Mouse (Mus musculus) right cerebral cortex, adult 18-20 months (tissue): ENCODE data around the gene Zfp874a.
"Not testable (repeated sequence)": the region's sequence is repeated elsewhere in the genome, so short reads cannot be mapped to it uniquely, and the experiment has no call there.

Experiments used
- DNase-seq: peaks from one replicate; pipeline ENCODE4 v3.0.0; 2022; ENCODE audit warnings: mixed read lengths

The Zfp874a gene

DNA sequence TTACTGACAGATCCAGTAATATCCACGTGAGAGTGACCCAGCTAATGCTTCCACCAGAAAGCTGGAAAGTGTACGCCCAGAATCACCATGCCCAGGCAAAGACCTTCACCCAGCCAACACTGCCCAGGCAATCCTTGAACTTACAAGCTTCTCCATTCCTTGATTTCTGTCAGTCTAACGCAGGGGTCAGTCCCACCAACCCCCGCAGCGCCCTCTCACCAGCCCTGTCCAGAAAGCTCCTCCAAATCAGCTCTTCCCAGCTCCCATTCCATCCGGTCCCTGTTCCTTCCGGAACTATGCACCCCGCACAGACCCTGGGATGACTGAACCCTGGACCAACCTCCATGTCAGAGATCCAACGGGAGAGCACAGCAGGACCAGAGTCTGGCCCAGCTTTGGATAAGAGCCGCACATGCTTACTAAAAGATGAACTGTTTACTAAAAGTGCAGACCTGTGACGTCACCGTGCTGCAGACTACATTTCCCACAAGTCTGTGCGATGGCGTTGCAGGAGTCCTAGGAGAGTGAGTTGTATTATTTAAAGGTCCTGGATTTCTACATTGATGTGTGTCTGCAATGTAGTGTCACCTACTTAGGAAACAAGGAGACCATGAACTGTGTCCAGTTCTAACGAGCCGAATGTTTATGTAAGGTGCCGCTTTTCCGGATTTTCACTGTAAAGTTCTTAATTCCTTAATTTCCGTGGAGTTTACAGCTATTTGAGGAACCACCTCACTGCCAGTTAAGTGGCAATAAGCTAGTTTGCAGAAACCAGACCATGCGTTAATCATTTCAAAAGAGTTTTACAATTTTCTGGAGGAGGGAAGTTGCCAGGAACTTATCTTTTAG, at the start of gene Zfp874a:
TSS of gene Zfp874a (minus strand) at position 453 of the 849 bp plus-strand sequence.
- peak; percentile 95 for DNase-seq

DNA sequence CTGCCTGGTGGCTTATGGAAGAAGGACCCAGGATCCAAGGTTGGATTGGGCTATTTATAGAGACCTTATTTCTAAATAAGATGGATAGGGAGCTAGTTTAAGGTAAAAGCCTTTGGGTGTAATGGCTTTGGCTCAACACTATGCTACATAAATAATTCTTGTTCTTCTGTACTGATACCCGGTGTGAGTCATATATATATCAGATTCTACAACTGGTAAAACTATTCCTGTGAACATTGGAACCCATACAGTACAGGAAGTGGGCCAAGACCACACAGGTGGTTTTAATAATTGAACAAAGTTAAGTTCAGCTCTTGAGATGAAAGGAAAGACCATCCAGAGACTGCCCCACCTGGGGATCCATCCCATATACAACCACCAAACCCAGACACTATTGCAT, 49.5 kb upstream of the Zfp874a start:
- DNase-seq, result no peak

DNA sequence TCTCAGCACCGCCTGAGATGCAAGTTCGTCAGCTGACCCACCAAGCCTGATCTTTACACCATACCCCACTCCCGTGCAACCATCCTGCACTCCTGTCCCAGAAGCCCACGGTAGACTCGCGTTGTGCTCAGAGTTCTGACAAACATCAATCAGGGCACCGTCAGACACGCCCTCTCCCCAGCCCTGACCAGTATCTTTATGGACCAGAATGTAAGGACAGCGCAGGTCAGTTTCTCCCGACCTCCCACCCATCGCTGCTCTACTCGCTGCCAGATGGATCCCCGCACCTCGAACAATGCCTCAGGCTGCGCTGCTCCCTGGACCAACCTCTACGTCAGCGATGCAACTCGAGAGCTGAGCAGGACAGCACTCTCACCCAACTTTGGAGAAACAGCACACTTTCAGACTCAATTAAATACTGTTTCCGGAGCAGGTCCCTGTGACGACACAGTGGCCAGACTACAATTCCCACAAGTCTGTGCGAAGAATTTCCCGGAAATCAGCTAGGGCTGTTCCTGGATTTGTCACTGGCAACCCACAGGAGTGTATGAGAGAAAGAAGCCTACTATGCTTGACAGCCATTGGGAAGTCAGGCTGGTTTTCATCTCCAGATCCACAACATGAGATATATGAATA, 48.8 kb upstream of the Zfp874a start, which contains the start of gene Zfp58:
TSS of gene Zfp58 (minus strand) at position 472 of the 636 bp plus-strand sequence.
- peak; percentile 92 for DNase-seq

DNA sequence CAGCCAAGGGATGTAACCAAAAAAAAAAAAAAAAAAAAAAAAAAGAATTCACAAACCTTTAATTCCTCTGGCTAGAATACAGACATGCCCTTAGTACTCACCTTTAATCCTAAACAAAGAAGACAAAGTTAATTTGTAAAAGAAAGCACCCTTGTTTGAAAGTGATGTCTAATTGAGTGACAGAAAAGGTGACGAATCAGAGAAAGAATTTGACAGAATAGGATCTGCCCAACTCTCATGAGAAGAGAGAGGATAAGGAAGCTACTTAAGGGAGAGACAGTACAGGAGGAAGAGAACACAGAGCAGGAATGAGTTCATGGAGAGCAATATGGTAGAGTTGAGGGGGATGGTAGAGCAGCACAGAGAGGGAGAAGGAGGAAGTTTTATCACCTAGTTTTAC, 44.2 kb upstream of the Zfp874a start:
- DNase-seq, result no peak

DNA sequence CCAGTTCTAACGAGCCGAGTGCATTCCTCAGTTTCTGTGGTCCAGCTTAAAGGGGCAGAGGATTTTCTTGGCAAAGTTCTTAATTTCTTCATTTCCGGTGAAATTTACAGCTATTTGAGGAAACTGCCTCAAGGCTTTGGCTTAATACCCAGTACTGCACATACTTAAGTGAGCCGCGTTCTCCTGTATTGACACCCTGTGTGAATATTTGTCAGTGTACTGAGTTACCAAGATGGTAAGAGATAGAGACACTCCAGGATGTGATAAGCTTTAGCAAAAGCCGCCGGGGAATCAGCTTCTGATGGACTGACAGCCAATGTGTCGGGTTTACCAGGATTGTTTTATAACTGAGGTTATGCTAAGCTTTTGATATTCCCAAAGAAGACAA, 33.0 kb upstream of the Zfp874a start:
- peak; percentile 6 for DNase-seq

DNA sequence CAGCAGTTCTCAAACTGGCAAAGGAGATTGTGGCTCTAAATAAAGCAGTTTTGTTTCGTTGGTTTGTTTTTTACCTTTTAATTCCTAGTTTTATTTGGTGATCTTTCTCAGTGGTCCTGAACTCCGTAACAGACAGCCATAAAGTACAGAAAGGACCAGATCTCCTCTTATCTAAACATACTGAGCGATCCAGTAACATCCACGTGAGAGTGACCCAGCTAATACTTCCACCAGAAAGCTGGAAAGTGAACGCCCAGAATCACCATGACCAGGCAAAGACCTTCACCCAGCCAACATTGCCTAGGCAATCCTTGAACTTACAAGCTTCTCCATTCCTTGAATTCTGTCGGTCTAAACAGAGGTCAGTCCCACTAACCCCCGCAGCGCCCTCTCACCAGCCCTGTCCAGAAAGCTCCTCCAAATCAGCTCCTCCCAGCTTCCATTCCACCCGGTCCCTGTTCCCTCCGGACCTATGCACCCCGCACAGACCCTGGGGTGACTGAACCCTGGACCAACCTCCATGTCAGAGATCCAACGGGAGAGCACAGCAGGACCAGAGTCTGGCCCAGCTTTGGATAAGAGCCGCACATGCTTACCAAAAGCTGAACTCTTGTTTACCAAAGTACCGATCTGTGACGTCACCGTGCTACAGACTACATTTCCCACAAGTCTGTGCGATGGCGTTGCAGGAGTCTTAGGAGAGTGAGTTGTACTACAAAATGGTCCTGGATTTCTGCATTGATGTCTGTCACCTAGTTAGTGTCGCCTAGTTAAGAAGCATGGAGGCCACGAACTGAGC, 32.4 kb upstream of the Zfp874a start, which contains the start of gene Zfp874b:
TSS of gene Zfp874b (minus strand) at position 634 of the 799 bp plus-strand sequence.
- DNase-seq, result peak; percentile 91

DNA sequence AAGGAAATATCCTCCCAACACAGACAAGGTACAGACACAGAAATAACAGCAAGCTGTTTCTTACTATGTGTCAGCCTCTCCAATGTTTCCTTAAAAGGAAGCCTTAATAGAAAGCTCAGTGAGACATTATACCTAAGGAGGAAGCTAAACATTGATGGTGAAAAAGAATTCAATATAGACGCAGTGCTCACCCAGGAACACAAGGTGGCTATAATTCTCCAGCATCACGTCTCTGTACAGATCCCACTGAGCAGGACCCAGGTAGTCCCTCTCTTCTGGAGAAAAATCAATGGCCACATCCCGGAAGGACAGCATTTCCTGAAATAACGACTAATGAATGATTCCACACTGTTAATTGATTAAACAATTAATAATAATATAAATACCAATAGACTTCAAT, 30.1 kb upstream of the Zfp874a start:
- no peak for DNase-seq

DNA sequence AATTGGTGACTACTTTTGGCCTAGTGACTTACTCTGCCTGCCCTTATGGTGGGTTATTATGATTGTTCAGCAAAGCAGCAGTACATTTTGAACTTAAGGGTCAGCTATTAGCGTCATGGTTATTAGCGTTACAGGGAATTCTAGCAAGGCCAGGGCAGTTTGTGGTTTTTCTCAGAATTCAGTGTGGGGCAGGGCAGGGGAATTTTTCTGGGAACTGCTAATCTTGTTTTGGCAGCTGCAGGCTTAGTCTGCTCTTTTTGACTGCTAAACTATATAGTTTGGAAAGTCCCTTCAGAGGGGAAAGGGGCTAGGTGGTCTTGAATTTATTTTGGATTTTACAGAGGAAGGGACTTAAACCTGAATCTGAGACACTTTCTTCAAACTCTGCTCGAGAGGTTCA, 17.9 kb upstream of the Zfp874a start:
- no peak for DNase-seq

DNA sequence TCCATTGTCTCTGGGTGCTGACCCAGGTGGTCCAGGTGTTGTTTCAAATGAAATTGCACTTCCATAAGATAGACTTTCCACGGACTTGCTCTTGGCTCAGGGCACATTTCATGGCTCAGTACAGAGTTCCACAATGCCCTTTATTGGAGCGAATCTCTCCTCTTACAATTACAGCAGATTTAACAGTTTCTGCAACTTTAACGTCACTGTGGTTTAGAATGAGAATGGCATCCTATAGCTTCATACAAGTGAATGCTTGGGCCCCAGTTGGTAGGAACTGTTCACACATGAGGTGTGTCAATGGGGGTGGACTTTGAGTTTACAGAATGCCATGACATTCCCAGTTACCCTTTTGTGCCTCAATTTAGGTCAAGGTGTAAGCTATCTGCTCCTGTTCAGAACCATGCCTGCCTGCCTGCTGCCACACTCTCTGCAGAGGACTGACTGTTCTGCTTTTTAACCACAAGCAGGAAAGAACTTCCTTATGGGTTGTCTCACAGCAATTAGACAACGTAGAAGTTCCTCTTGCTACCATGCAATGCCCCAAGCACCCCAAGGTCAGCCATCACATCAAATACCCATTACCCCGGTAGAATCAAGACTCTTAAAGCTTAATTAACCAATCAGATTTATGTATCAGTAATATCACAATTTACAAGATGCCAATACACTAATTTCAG, 12.2 kb upstream of the Zfp874a start:
- DNase-seq, result not testable (repeated sequence)

DNA sequence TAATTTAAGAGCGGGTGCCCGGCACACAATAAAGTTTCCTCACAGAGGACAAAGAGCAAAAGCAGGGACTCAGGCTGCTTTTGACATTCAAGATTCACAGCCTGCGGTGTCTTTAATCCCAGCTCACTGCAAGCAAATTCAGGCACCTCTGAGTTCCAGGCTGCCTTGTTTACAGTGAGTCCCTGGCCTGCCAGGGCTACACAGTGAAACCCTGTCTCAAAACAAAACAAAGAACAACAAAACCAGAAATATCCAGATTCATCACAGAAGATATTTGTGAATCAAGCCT, 541 bp upstream of the Zfp874a start:
- DNase-seq, result no peak

DNA sequence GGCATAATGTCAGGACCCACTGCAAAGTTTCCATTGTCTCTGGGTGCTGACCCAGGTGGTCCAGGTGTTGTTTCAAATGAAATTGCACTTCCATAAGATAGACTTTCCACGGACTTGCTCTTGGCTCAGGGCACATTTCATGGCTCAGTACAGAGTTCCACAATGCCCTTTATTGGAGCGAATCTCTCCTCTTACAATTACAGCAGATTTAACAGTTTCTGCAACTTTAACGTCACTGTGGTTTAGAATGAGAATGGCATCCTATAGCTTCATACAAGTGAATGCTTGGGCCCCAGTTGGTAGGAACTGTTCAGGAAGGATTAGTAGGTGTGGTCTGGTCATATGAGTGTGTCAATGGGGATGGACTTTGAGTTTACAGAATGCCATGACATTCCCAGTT, 14.3 kb downstream of the Zfp874a start:
- not testable (repeated sequence) for DNase-seq

DNA sequence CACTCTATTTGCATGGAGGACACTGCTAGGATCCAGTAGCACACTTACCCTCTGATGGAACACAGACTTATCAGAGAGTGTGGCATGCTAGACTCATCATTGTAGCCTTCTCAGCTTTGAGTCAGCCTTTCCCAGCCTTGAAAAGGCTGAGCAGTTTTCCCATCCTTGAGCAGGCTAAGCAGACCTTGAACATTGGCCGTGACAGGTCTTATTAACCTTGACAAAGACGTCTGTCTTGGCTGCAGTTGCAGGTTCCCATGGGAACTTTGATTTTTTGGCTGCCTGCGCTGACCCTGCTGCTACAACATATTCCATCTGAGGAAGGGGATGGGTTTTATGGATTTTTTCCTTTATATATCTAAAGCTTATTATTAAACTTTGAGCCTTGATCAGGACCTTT, 23.3 kb downstream of the Zfp874a start:
- no peak for DNase-seq

DNA sequence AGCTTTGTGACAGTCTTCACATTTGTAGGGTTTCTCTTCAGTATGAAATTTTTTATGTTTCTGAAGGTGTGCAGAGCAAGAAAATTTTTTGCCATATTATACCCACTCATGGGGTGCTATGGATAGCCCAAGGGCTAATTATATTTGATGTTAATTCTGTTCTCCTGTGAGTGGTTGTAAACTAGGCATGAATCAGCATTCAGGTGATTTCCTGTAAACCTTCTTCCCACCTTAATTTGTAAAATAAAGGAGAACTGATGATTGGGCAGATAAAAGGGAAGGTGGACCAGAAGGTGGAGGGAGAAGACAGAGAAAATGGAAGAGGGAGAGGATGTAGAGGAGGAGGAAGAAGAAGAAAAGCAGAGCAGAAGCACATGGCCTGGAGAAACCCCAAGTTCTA, 25.7 kb downstream of the Zfp874a start:
- not testable (repeated sequence) for DNase-seq

DNA sequence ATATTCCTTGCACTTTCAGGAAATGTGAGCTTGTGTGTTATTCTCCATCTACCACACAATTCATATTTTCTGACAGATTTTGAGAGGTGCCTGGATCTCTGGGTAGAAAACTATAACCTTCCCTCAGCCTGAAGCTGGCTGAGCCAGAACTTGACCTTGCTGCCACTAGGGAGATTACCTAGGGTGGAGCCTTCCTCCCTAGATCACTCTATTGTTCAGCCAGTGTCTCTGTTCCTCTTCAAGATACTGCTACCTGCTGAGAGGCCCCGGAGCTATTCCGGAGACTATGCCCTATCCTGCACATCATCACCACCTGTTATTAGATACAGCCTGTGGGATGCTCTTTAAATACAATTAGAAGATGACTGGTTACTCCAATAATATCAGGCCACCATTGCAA, 28.9 kb downstream of the Zfp874a start:
- not testable (repeated sequence) for DNase-seq

DNA sequence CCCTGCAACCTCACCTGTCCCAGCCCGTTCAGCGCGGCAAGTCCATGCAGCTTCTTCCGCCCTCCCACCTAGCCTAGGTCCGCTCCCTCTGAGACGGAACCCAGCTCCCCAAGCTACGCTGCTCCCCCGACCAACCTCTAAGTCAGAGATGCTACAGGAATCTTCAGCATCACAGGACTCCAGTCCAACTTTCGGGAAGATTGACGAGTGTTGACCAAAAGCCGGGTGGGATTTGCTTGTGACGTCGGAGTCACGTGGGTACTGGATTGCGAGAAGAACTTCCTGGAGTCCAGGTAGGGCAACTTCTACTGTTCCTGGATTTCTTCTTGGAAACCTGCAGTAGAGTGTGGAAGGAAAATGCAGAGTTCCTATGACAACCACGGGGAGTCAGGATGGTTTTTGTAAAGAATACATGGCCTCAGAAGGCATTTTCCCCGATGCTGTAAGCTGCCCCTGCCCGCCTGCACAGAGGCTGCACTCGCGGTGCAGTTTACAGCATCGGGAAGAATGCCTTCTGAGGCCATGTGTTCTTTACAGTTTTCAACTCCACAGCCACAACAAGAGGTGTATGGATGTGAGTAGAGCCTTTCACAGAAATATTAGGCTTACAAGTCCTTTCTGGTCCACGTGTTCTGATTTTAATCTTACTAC, 30.1 kb downstream of the Zfp874a start, which contains the start of gene Zfp459:
TSS of gene Zfp459 (minus strand) at position 212 of the 651 bp plus-strand sequence.
- peak; percentile 44 for DNase-seq

DNA sequence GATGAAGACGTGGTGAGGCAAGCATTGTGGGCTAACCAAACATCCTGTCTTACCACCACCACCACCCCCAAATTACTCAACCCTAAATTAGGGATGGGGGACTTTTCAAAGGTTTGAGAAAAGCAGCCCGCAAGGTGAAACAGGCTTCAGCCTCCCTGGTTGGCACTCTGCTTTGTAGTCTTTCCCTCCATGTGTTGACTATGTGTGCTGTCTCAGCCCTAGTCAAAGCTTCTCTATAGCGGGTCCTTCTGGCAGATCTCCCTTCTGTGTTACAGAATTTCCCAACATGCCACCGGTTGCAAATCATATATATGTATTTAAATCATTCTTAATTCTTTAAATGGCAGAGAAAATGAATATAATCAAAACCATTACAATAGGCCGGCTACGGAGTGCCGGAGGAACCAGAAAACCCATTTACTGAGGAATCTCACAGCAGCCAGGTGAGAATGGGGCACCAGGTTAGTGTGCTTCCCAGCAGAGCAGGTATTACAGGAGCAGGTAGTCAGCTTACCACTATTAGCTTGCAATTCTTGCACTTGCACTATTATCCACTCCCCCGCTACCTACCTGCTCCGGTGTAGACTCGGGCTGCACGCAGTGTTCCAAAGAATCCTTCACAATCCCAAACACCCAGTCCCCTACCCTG, 30.7 kb downstream of the Zfp874a start:
- DNase-seq, result peak; percentile 5

DNA sequence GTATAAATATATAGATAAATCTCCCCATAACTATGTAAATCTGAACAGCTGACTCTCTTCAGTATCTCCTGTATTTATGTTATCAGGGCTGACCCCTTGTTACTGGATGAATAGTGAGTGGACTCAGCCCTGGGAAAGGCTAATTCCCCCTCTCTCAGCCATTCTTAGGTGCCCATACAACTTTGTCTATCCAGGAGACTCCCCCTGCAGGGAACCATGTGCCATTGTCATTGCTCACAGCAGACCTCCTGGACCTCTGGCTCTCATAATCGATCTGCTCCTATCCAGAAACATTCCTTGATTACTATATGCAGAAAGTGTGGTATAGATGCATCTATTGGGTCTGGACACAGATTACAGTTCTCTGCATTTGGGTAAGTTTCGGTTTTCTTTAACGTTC, 34.6 kb downstream of the Zfp874a start:
- DNase-seq, result no peak

DNA sequence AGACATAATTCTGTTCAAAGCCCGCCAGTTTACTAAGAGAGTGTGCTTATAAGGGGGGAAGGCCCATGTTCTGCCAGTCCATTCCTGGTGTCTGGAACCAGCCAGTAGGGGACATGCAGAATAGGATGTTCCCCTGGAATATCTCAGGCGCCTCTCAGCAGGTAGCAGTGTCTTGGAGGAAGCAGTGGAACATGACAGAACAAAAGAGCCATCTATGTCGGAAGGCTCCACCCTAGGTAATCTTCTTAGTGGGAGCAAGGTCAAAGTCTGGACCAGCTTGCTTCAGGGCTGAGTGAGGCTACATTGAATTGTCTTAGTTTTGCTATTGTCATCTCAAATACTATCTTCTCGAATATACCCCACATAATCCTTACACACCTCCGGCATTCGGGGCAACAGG, 35.7 kb downstream of the Zfp874a start:
- DNase-seq, result no peak

DNA sequence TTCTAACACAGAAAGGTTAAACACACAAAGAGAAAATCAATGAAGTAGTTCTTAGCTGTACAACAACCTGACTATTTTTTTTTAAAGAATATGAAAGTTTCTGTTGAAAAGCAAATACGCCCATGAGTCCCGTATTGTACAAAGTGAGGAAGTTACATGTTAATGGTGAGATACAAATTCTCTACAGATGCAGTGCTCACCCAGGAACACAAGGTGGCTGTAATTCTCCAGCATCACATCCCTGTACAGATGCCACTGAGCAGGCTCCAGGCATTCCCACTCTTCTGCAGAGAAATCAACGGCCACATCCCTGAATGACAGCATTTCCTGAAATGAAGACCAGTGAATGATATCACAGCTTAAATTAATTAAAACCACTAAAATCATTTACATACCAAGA, 37.8 kb downstream of the Zfp874a start:
- DNase-seq, result not testable (repeated sequence)

DNA sequence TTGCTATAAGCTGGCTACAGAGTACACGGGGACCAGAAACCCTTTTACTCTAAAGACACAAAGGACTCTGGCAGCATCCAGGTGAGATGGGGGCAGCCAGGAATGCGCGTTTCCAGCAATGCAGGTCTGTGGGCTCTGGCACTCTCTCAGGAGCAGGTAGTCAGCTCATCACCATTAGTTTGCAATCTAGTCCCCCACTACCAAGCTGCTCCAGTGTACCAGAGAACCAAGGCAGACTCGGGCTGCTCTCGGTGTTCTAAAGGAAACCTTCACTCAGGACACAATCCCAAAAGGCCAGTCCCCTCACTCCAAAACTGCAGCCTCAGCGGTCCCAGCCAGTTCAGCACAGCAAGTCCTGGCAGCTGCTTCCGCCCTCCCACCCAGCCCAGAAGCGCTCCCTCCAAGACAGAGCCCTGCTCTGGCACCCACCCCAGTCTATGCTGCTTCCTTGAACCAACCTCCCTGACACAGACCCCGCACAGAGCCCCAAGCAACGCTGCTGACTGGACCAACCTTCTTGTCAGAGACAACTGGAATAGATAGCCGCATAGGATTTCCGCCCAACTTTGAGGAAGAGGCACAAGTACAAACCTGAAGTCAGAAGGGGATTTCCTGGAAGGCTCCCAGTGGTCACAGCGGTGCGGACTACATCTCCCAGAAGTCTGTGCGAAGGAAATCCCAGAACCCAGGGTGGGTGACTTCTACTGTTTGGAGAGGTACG, 52.1 kb downstream of the Zfp874a start, which contains the start of gene Zfp429:
TSS of gene Zfp429 (minus strand) at position 637 of the 721 bp plus-strand sequence.
- peak; percentile 74 for DNase-seq

DNA sequence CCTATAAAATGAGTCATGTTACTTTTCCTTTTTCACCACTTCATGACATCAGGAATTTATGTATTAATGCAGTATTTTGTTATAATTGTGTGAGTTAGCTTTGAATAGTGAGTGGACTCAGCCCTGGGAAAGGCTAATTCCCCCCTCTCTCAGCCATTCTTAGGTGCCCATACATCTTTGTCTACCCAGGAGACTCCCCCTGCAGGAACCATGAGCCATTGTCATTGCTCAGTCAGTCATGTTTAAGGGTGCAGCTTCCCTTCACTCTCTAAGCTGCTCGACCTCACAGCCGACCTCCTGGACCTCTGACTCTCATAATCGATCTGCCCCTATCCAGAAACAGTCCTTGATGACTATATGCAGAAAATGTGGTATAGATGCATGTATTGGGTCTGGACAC, 75.2 kb downstream of the Zfp874a start:
- DNase-seq, result not testable (repeated sequence)
